Mouse (Mus musculus): ENCODE data around the gene Olfr769. TPM values are rescaled to one million over a fixed set of nuclear protein-coding genes. Genes with fewer than 3 reads are reported as not detected.
A peak's percentile ranks its signal among the peaks of the same experiment; 100 is the strongest.
"Not testable (repeated sequence)": the region's sequence is repeated elsewhere in the genome, so short reads cannot be mapped to it uniquely, and the experiment has no call there.

The Olfr769 gene
- polyA plus RNA-seq (2014; fragmentation: Nextera tagmentation; extraction: Ambion mirVana): not detected in 2 replicates

DNA sequence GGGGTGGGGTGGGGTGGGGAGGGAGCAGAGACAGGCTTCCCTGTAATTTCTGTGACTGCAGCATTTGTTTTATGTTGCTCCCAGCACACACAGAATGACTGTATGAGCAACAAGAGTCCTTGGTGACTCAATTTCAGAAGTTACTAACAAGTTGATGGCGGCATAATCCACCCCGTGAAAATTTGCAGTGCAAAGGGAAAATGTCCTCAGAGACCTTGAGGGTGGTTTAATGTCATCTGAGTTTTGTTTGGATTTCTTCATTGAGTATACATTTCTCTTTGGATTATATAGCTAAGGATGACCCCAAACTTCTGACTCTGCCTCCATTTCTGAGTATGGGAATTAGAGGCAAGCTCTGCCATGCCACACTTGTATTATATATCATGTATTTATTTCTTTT lies at the start of gene Olfr769:
Olfr769 (minus strand) TSS at position 101 of the 400 bp plus-strand sequence.
- ATAC-seq (no peak), DNase-seq (ENCODE audit: low spot score) (no peak)
- H3K4me1 ChIP-seq (ENCODE audit: control insufficient read depth, insufficient read depth, low read length): no peaks in the 10 kb centered on the region
- no peaks in the 10 kb centered on the region for H3K9me3 ChIP-seq (replicated peaks; ENCODE audit: control insufficient read depth, low read length)
- H3K27me3 ChIP-seq (replicated peaks; ENCODE audit: control insufficient read depth, insufficient read depth, low read length): no peaks in the 10 kb centered on the region
- H3K4me3 ChIP-seq (ENCODE audit: low read depth, low read length): no peak within 1 kb of the TSS
- no peak within 1 kb of the TSS for H3K27ac ChIP-seq (ENCODE audit: low read depth, low read length)
- 96% methylated on average over 2 of the region's 2 CpGs for WGBS
- H3K4me2 ChIP-seq (ENCODE audit: low read length): no peak within 1 kb of the TSS
- H3K9ac ChIP-seq (ENCODE audit: low read length): no peak within 1 kb of the TSS
- no peaks in the 10 kb centered on the region for H3K36me3 ChIP-seq (ENCODE audit: control insufficient read depth, insufficient read depth, low read length)

DNA sequence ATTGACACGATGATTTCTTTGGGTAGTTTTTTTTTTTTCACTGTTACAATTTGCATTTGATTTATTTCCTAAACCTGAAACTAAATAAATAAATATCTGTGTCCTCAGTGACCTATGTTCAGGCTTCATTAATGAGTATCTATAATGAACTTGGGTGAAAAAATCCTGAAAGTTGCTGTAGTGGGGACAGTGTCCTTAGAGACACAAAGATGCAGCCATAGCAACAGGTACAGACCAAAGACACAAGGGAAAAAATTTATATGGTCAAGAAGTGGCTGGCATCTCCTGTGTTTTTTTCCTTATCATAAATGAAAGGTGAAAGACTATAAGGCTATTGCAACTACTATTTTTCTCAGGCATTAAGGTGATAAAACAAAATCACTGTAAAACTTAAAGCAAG lies 47.0 kb upstream of the Olfr769 start, which contains the start of gene Olfr771:
Olfr771 (minus strand) TSS at position 101 of the 400 bp plus-strand sequence.
- Histone ChIP-seq H3K9me3 (replicated peaks; ENCODE audit: control insufficient read depth, low read length) (no peaks in the 10 kb centered on the region), H3K4me3 (ENCODE audit: low read depth, low read length) (no peak within 1 kb of the TSS), H3K36me3 (ENCODE audit: control insufficient read depth, insufficient read depth, low read length) (no peaks in the 10 kb centered on the region), H3K9ac (ENCODE audit: low read length) (no peak within 1 kb of the TSS), H3K27me3 (replicated peaks; ENCODE audit: control insufficient read depth, insufficient read depth, low read length) (no peaks in the 10 kb centered on the region), H3K27ac (ENCODE audit: low read depth, low read length) (no peak within 1 kb of the TSS), H3K4me1 (ENCODE audit: control insufficient read depth, insufficient read depth, low read length) (no peaks in the 10 kb centered on the region), H3K4me2 (ENCODE audit: low read length) (no peak within 1 kb of the TSS)
- ATAC-seq (no peak), DNase-seq (ENCODE audit: low spot score) (no peak)
- WGBS: 83% methylated on average over 1 of the region's 1 CpGs

DNA sequence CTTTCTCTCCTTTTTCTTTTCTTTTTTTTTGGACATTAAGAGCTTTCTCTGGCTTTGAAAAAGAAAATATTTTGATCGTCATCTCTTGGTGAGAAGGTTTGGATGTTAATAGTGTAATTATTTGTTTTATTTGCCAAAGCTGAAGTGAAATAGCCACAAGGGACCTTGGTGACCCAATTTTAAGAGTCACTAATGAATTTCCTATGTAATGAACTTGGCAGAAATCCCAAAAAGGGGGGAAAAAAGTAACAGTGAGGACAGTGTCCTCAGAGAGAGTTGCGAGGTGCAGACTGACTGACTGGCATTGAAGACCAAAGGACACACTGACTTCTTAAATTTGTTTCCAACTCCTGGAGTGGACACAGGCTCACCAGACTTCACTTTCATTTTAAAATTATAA lies 21.2 kb upstream of the Olfr769 start, which contains the start of gene Olfr770:
Olfr770 (minus strand) TSS at position 101 of the 400 bp plus-strand sequence.
- no peak for ATAC-seq
- 65% methylated on average over 2 of the region's 2 CpGs for WGBS

DNA sequence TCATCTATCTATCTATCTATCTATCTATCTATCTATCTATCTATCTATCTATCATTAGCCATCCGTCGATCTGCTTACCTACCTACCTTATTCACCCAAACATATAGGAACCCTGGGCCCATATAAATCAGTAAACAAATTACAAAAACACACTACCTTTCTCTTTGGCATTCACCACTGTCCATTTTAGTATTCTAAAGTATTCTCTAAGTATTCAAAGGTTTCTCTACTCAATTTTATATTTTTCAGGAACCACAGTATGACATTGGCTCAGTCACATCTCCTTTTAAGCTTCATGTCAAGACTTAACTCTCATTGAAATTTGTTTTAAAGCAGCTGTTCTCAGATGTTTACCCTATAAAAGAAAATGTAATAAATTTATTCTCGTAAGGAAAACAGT lies 2.5 kb downstream of the Olfr769 start:
- H3K4me2 ChIP-seq (ENCODE audit: low read length): no peak overlapping the region
- H3K9ac ChIP-seq (ENCODE audit: low read length): no peak overlapping the region
- no peak for DNase-seq (ENCODE audit: low spot score)
- H3K27me3 ChIP-seq (replicated peaks; ENCODE audit: control insufficient read depth, insufficient read depth, low read length): no peaks in the 10 kb centered on the region
- no peak overlapping the region for H3K27ac ChIP-seq (ENCODE audit: low read depth, low read length)
- H3K36me3 ChIP-seq (ENCODE audit: control insufficient read depth, insufficient read depth, low read length): no peaks in the 10 kb centered on the region
- H3K4me3 ChIP-seq (ENCODE audit: low read depth, low read length): no peak overlapping the region
- 96% methylated on average over 3 of the region's 3 CpGs for WGBS
- H3K9me3 ChIP-seq (replicated peaks; ENCODE audit: control insufficient read depth, low read length): no peaks in the 10 kb centered on the region
- ATAC-seq: no peak
- H3K4me1 ChIP-seq (ENCODE audit: control insufficient read depth, insufficient read depth, low read length): no peaks in the 10 kb centered on the region

More for the DNA sequence above, 21.2 kb upstream of the Olfr769 start, which contains the start of gene Olfr770:
- H3K4me2 ChIP-seq (ENCODE audit: low read length): no peak within 1 kb of the TSS
- no peaks in the 10 kb centered on the region for H3K36me3 ChIP-seq (ENCODE audit: control insufficient read depth, insufficient read depth, low read length)
- H3K9me3 ChIP-seq (replicated peaks; ENCODE audit: control insufficient read depth, low read length): no peaks in the 10 kb centered on the region
- no peaks in the 10 kb centered on the region for H3K4me1 ChIP-seq (ENCODE audit: control insufficient read depth, insufficient read depth, low read length)
- H3K27me3 ChIP-seq (replicated peaks; ENCODE audit: control insufficient read depth, insufficient read depth, low read length): no peaks in the 10 kb centered on the region
- DNase-seq (ENCODE audit: low spot score): peak; percentile 0
- H3K4me3 ChIP-seq (ENCODE audit: low read depth, low read length): no peak within 1 kb of the TSS
- no peak within 1 kb of the TSS for H3K27ac ChIP-seq (ENCODE audit: low read depth, low read length)
- H3K9ac ChIP-seq (ENCODE audit: low read length): no peak within 1 kb of the TSS

DNA sequence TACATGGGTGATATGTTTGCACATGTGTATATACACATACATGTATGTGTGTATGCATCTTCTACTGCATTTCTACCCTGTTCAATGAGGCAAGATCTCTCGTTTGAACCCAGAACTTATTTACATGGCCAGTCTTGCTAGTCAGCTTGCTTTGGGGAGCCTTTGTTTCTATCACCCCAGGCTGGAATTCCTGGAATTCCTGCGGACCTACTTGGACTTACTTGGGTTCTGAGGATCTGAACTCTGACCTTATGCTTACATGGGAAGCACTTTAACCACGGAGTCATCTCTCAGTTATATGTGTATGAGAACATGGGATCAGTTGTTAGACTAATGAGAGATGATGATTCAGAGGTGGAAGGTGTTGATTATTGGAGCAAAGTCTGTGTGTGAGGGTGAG lies 16.4 kb downstream of the Olfr769 start:
- Histone ChIP-seq H3K4me1 (ENCODE audit: control insufficient read depth, insufficient read depth, low read length) (no peaks in the 10 kb centered on the region), H3K9me3 (replicated peaks; ENCODE audit: control insufficient read depth, low read length) (no peaks in the 10 kb centered on the region), H3K27ac (ENCODE audit: low read depth, low read length) (no peak overlapping the region), H3K4me3 (ENCODE audit: low read depth, low read length) (no peak overlapping the region), H3K4me2 (ENCODE audit: low read length) (no peak overlapping the region), H3K9ac (ENCODE audit: low read length) (no peak overlapping the region), H3K36me3 (ENCODE audit: control insufficient read depth, insufficient read depth, low read length) (no peaks in the 10 kb centered on the region), H3K27me3 (replicated peaks; ENCODE audit: control insufficient read depth, insufficient read depth, low read length) (no peaks in the 10 kb centered on the region)
- no peak for ATAC-seq
- WGBS: 48% methylated on average over 3 of the region's 3 CpGs
- no peak for DNase-seq (ENCODE audit: low spot score)

DNA sequence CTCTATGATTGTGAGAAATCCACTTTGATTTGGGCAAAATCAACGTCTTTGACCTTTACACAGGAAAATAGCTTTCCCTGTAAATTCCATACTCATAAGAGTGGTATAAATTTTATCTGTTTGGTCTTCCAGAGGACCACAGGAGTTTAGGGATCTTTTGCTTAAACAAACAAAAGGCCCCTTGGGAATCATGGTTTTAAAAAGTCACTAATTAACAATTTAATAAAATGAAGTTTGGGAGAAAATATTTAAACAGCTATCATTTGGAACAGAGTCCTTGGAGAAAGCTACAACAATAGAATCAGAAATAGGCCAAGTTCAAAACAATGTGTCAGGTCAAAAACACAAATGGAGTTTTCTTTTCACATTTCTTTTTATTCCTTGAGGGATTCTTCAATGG lies 18.4 kb downstream of the Olfr769 start, which contains the start of gene Olfr768:
Olfr768 (minus strand) TSS at position 101 of the 400 bp plus-strand sequence.
- H3K4me1 ChIP-seq (ENCODE audit: control insufficient read depth, insufficient read depth, low read length): no peaks in the 10 kb centered on the region
- 87% methylated on average over 1 of the region's 1 CpGs for WGBS
- H3K36me3 ChIP-seq (ENCODE audit: control insufficient read depth, insufficient read depth, low read length): no peaks in the 10 kb centered on the region
- H3K27ac ChIP-seq (ENCODE audit: low read depth, low read length): no peak within 1 kb of the TSS
- H3K4me3 ChIP-seq (ENCODE audit: low read depth, low read length): no peak within 1 kb of the TSS
- no peak within 1 kb of the TSS for H3K9ac ChIP-seq (ENCODE audit: low read length)
- H3K9me3 ChIP-seq (replicated peaks; ENCODE audit: control insufficient read depth, low read length): no peaks in the 10 kb centered on the region
- no peaks in the 10 kb centered on the region for H3K27me3 ChIP-seq (replicated peaks; ENCODE audit: control insufficient read depth, insufficient read depth, low read length)
- no peak within 1 kb of the TSS for H3K4me2 ChIP-seq (ENCODE audit: low read length)
- no peak for DNase-seq (ENCODE audit: low spot score)
- no peak for ATAC-seq

DNA sequence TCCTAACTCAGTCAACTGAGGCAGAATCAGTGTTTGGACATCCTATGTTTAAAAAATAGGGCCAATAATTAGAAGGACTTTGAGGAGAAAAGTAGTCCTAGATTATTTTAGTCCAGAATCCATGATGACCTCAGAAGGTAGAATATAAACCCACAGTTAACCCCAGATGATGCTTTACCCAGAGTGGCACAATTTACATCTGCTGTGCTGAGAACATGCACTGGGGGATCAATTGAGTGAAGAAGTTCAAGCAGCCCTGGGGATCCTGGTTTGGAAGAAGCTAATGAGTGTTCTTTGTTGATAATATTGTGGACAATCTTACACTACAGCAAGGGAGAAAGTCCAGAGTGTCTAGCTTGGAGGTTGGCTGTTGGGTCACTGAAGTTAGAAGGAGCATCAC lies 34.9 kb downstream of the Olfr769 start, which contains the start of gene Olfr767:
Olfr767 (minus strand) TSS at position 101 of the 400 bp plus-strand sequence.
- not testable (repeated sequence) for ATAC-seq; H3K27ac ChIP-seq (ENCODE audit: low read depth, low read length); H3K27me3 ChIP-seq (replicated peaks; ENCODE audit: control insufficient read depth, insufficient read depth, low read length); H3K4me1 ChIP-seq (ENCODE audit: control insufficient read depth, insufficient read depth, low read length); H3K36me3 ChIP-seq (ENCODE audit: control insufficient read depth, insufficient read depth, low read length); H3K9me3 ChIP-seq (replicated peaks; ENCODE audit: control insufficient read depth, low read length); DNase-seq (ENCODE audit: low spot score); H3K9ac ChIP-seq (ENCODE audit: low read length); H3K4me2 ChIP-seq (ENCODE audit: low read length); H3K4me3 ChIP-seq (ENCODE audit: low read depth, low read length)

DNA sequence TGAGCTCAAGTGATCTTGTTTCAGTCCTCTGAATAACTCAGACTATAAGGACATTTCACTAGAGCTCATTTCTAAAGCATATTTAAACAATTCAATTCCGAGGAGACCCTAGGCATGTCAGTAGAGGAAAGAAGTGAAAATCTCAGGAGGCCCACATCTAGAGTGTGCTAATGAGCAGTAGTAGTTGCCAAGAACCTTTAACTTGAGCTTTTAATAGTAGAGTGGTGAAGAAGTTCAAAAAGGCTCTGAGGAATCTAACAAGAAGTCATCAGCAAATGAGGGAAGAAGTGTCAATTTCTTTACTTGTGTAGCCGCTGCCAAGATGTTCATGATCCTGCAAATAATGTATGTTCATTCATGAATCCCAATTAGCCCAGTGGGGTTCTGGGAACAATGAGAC lies 48.8 kb downstream of the Olfr769 start, which contains the start of gene Olfr766-ps1:
Olfr766-ps1 (minus strand) TSS at position 101 of the 400 bp plus-strand sequence.
- no peaks in the 10 kb centered on the region for H3K36me3 ChIP-seq (ENCODE audit: control insufficient read depth, insufficient read depth, low read length)
- no peaks in the 10 kb centered on the region for H3K4me1 ChIP-seq (ENCODE audit: control insufficient read depth, insufficient read depth, low read length)
- DNase-seq (ENCODE audit: low spot score): peak; percentile 0
- H3K9me3 ChIP-seq (replicated peaks; ENCODE audit: control insufficient read depth, low read length): no peaks in the 10 kb centered on the region
- H3K4me2 ChIP-seq (ENCODE audit: low read length): no peak within 1 kb of the TSS
- H3K4me3 ChIP-seq (ENCODE audit: low read depth, low read length): no peak within 1 kb of the TSS
- no peak within 1 kb of the TSS for H3K27ac ChIP-seq (ENCODE audit: low read depth, low read length)
- 51% methylated on average over 2 of the region's 2 CpGs for WGBS
- no peaks in the 10 kb centered on the region for H3K27me3 ChIP-seq (replicated peaks; ENCODE audit: control insufficient read depth, insufficient read depth, low read length)
- ATAC-seq: no peak
- H3K9ac ChIP-seq (ENCODE audit: low read length): no peak within 1 kb of the TSS

Data from forebrain, embryonic 14.5 days (tissue).